Mouse (Mus musculus) mammary gland, adult 2 months (tissue): ENCODE measurements around the gene Cwf19l1. TPM values are rescaled to one million over a fixed set of nuclear protein-coding genes. Genes with fewer than 3 reads are reported as not detected.

Experiments
- polyA plus RNA-seq: library from polyadenylated mRNA; depleted of rRNA; stranded (reverse); fragments of >200 nt; gene quantifications from 2 replicates; pipeline ENCODE4 v1.2.3, GENCODE M21; 2012; ENCODE audit warnings: low replicate concordance; rRNA removed

Gene Cwf19l1
- polyA plus RNA-seq, result 6.2 and 10.8 TPM in 2 replicates

DNA sequence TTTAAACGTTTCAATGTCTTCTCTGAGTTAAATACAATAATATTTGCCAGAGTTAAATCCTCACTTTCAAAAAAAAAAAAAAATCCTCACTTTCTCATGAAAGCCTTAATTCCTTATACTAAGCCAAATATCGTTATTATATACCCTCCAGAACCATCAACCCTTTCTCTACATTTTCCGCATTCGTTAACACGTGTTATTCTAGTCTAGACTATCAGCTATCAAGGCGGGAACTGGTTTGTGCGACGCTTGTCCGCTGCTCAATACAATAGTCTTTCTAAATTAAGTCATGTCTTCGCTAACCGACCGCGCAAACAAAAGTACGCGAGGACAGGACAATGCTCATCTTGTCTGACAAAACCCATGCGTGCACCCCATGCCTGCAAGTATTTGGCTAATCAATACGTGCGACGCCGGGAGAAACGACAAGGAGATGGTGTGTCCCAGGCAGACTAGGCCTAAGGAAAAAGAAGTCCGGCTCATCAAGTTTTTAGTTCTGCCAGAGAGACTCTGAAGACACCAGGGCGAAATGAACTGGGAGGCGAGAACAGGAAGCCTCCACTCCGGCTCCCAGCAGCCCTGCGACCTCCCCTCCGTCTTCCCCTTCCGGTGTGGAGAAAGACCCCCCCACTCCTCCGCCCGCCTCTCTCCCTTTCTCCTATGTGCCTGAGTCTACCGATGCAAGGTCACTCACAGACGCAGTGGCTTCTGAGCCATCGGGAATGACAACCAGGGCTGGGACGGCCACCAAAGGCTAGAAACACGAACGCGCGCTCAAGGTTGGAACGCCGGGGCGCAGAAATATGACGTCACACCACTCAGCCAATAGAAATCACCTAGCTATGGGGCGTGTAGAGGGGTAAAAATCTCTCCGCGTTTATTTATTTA is at the start of gene Cwf19l1:
Cwf19l1 (minus strand) TSS at position 805 of the 888 bp plus-strand sequence.

DNA sequence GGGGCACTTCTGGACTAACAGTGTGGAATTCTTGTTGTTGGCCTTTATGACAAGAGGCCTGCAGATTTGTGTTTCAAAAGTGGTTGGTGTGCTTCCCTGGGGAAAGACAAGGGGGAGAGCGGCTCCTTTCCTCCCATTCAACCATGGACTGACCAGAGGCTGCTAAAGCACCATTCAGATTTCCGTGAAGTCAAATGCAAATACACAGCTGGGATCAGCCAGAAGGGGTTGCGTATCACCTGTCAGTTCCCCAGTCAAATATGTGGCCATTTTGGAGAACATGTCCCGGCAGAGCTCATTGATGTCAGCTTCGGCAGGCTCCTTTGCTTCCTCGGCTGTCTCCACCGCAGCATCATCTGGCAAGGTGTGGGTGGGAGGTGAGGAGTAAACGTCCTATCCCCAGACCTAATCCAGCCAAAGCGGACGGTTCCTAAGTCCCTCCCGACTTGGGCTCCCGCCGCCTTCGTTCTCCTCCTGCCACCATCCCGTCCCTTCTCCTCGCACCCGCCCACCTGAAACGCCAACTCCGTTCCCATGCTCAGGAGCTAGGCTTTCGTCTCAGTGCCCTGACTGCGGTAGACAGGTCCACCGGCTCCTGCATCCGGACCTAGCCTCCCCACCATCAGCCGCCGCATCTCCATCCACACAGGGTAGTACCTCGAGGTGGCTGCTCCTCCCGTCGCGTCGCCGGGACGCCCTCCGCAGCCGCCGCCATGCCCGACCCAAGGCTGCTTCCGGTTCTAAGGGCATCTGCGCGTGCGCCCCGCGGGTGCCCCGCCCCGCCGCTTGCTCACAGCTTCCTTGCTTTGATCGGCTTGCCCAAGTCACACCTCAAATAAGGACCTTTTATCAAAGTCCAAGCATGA is 10.3 kb upstream of the Cwf19l1 start, which contains the start of gene Bloc1s2:
Bloc1s2 (minus strand) TSS at position 745 of the 866 bp plus-strand sequence.

DNA sequence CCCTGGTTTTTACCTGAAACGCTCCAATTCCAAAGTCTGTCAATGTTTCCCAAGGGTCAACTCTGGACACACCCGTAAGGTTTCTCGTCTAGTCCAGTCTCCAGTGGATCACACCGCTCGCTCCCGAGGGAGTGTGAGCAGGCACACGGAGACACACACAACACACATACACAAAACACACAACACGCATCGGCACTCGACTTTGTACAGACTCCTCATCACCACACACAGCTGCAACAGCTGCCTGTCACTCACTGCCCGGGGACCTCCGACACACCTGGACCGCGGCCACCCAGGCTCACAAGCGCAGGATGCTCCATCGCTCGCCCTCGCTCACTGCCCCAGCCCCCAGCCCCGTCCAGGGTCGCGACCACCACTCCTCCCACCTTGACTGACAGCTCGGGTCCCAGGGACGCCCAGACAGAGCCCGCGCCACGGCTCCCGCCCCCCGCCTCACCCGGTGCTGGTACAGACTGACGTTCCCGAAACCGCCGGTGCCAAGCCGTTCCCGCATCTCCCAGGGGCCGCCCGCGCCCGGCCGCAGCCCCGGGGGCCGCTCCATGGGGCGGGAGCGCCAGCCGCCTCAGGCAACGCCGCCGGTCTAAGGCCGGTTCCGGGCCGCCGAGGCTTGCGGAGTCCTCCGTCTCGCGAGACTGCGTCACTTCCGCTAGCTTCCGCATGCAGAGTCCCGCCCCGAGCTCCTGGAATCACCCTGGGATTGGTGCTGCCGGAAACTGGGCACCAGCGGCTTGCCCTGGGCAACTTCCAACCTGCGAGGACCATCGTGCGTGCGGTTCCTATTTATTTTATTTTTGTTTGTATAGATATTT is 28.6 kb downstream of the Cwf19l1 start, which contains the start of gene Chuk:
Chuk (minus strand) TSS at position 650 of the 830 bp plus-strand sequence.

DNA sequence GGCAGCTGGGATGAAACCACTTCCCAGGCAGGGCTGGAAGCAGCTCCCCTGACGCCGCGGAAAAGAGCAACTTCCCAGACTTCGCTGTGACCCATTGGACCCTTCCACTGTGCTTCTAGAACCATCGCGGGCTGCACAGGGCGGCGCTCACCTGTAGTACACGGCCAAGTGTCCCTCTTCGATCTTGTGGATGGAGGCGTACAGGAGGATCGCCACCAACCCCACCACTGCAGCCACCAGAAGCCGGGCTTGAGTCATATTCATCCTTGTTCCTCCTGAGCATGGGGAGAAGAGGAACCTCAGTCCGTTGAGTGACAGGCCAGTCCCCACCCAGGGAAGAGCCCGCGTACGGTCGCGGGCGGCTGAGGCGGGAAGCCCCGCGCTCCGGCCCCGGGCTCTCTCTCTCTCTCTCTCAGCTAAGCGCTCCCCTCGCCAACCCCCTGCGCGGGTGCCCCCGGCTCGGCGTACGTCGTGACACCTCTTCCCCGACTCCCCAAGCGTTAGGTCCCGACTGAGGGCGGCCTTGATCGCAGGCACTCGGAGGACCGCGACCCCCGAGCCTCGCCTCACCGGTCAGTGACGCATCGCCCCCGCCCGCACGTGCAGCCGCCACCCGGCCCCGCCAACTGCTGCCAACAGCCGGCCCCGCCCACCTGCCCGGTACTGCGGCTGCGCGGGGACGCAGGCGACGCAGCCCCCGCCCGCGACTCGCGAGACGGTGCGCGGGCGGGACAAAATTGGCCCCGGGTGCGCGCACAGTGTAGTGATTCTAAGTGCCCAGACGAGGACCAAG is 66.4 kb downstream of the Cwf19l1 start, which contains the start of gene Erlin1:
Erlin1 (minus strand) TSS at position 665 of the 793 bp plus-strand sequence.

Other genes with a start within 250 kb of the Cwf19l1 start
- 18.7 and 19.1 TPM in 2 replicates for gene Dnmbp, start 195.7 kb downstream of the Cwf19l1 start, polyA plus RNA-seq
- 0.07 and 0.79 TPM in 2 replicates for gene Cpn1, start 149.3 kb downstream of the Cwf19l1 start, polyA plus RNA-seq
- gene Cyp2c23, start 106.7 kb downstream of the Cwf19l1 start, polyA plus RNA-seq, result 0.46 and 0.67 TPM in 2 replicates
- 5.8 and 12.2 TPM in 2 replicates for gene Erlin1, start 66.1 kb downstream of the Cwf19l1 start, polyA plus RNA-seq
- gene Chuk, start 28.4 kb downstream of the Cwf19l1 start, polyA plus RNA-seq, result 9.1 and 18.9 TPM in 2 replicates
- 14.8 and 22.5 TPM in 2 replicates for gene Bloc1s2, start 10.6 kb upstream of the Cwf19l1 start, polyA plus RNA-seq
- gene Pkd2l1, start 56.6 kb upstream of the Cwf19l1 start, polyA plus RNA-seq, result 0.04 TPM in 1 of 2 replicates, not detected in the other
- gene Scd3, start 67.4 kb upstream of the Cwf19l1 start, polyA plus RNA-seq, result 0.27 and 2.7 TPM in 2 replicates
- gene Scd2, start 157.8 kb upstream of the Cwf19l1 start, polyA plus RNA-seq, result 145 and 155 TPM in 2 replicates
- 0.13 and 0.39 TPM in 2 replicates for gene Scd4, start 197.2 kb upstream of the Cwf19l1 start, polyA plus RNA-seq